Mouse (Mus musculus) erythroblast, embryonic 14.5 days (primary cell): ENCODE measurements around the gene 2210017I01Rik. TPM values are rescaled to one million over a fixed set of nuclear protein-coding genes. Genes with fewer than 3 reads are reported as not detected.

Experiments
- H3K27me3 ChIP-seq: 2 replicates; pipeline ENCODE4 v1.6.1; 2012; ENCODE audit warnings: inconsistent platforms; ENCODE audit not compliant: control insufficient read depth
- H3K36me3 ChIP-seq: 2 replicates; pipeline ENCODE4 v1.6.1; 2012; ENCODE audit warnings: mild to moderate bottlenecking, inconsistent platforms; ENCODE audit not compliant: control insufficient read depth
- H3K4me1 ChIP-seq: 2 replicates; pipeline ENCODE4 v1.6.1; 2012; ENCODE audit warnings: inconsistent platforms; ENCODE audit not compliant: control insufficient read depth
- H3K4me3 ChIP-seq: replicated peaks from 2 replicates; pipeline ENCODE3; 2012; ENCODE audit warnings: moderate library complexity, mild to moderate bottlenecking, inconsistent platforms
- H3K9me3 ChIP-seq: 2 replicates; pipeline ENCODE4 v1.6.1; 2012; ENCODE audit warnings: low read length, inconsistent platforms, mixed read lengths; ENCODE audit not compliant: control insufficient read depth
- GATA1 ChIP-seq: IDR thresholded peaks from 2 replicates; pipeline ENCODE4 v1.6.1; 2012; ENCODE audit warnings: low read length, inconsistent platforms, mixed read lengths
- TAL1 ChIP-seq: IDR thresholded peaks from 3 replicates; pipeline ENCODE4 v1.6.1; 2012; ENCODE audit warnings: low read length, inconsistent platforms, mixed read lengths
- polyA plus RNA-seq: library from polyadenylated mRNA; stranded (reverse); fragments of >175 nt; gene quantifications from 2 replicates; pipeline ENCODE4 v1.2.3, GENCODE M21; 2012

2210017I01Rik gene
- polyA plus RNA-seq: not detected in 2 replicates

GRCm38 (mm10) chr3:92607392-92607791 lies at the start of gene 2210017I01Rik:
TSS of gene 2210017I01Rik (minus strand) at chr3:92607492.
- Histone ChIP-seq H3K4me1 (no peaks in the 10 kb centered on the region), H3K4me3 (no peak within 1 kb of the TSS), H3K9me3 (no peaks in the 10 kb centered on the region), H3K27me3 (no peaks in the 10 kb centered on the region), H3K36me3 (no peaks in the 10 kb centered on the region)
- TF ChIP-seq GATA1 (no peak), TAL1 (no peak)

- no peaks in the 10 kb centered on the region for H3K36me3 ChIP-seq
- no peak within 1 kb of the TSS for H3K4me3 ChIP-seq
- no peaks in the 10 kb centered on the region for H3K4me1 ChIP-seq
- TF ChIP-seq TAL1 (no peak), GATA1 (no peak)
- H3K9me3 ChIP-seq: no peaks in the 10 kb centered on the region
- no peaks in the 10 kb centered on the region for H3K27me3 ChIP-seq
Observed at GRCm38 (mm10) chr3:92656826-92657225, 49.5 kb upstream of the 2210017I01Rik start, which contains the start of gene Lce1b. TSS of gene Lce1b (minus strand) at chr3:92656926.

- Histone ChIP-seq H3K9me3 (no peaks in the 10 kb centered on the region), H3K36me3 (no peaks in the 10 kb centered on the region), H3K4me1 (no peaks in the 10 kb centered on the region), H3K27me3 (no peaks in the 10 kb centered on the region), H3K4me3 (no peak within 1 kb of the TSS)
- TF ChIP-seq TAL1 (no peak), GATA1 (no peak)
Observed at GRCm38 (mm10) chr3:92648207-92648606, 40.9 kb upstream of the 2210017I01Rik start, which contains the start of gene Lce1a1. TSS of gene Lce1a1 (minus strand) at chr3:92648307.

- TF ChIP-seq GATA1 (no peak), TAL1 (no peak)
- H3K27me3 ChIP-seq: no peaks in the 10 kb centered on the region
- no peaks in the 10 kb centered on the region for H3K36me3 ChIP-seq
- H3K9me3 ChIP-seq: 0 out of 2 replicates have a peak, but pooled peaks cover 3% of the 10 kb centered on the region
- H3K4me3 ChIP-seq: no peak overlapping the region
- H3K4me1 ChIP-seq: no peaks in the 10 kb centered on the region
Observed at GRCm38 (mm10) chr3:92639854-92640253, 32.6 kb upstream of the 2210017I01Rik start.

- no peak for TF ChIP-seq GATA1
- TF ChIP-seq TAL1: no peak
- no peaks in the 10 kb centered on the region for H3K27me3 ChIP-seq
- 0 out of 2 replicates have a peak, but pooled peaks cover 3% of the 10 kb centered on the region for H3K9me3 ChIP-seq
- no peaks in the 10 kb centered on the region for H3K4me1 ChIP-seq
- H3K4me3 ChIP-seq: no peak overlapping the region
- H3K36me3 ChIP-seq: no peaks in the 10 kb centered on the region
Observed at GRCm38 (mm10) chr3:92638653-92638991, 31.3 kb upstream of the 2210017I01Rik start.

- H3K4me1 ChIP-seq: no peaks in the 10 kb centered on the region
- H3K27me3 ChIP-seq: no peaks in the 10 kb centered on the region
- no peak overlapping the region for H3K4me3 ChIP-seq
- TF ChIP-seq GATA1 (no peak), TAL1 (no peak)
- no peaks in the 10 kb centered on the region for H3K36me3 ChIP-seq
- 0 out of 2 replicates have a peak, but pooled peaks cover 3% of the 10 kb centered on the region for H3K9me3 ChIP-seq
Observed at GRCm38 (mm10) chr3:92637745-92638652, 30.7 kb upstream of the 2210017I01Rik start.

- Histone ChIP-seq H3K4me3 (no peak within 1 kb of the TSS), H3K27me3 (no peaks in the 10 kb centered on the region), H3K36me3 (no peaks in the 10 kb centered on the region), H3K9me3 (no peaks in the 10 kb centered on the region), H3K4me1 (no peaks in the 10 kb centered on the region)
- TF ChIP-seq TAL1: no peak
- no peak for TF ChIP-seq GATA1
Observed at GRCm38 (mm10) chr3:92621560-92621959, 14.3 kb upstream of the 2210017I01Rik start, which contains the start of gene Lce6a. TSS of gene Lce6a (minus strand) at chr3:92621660.

- TF ChIP-seq GATA1 (no peak), TAL1 (no peak)
- Histone ChIP-seq H3K9me3 (no peaks in the 10 kb centered on the region), H3K4me1 (no peaks in the 10 kb centered on the region), H3K36me3 (no peaks in the 10 kb centered on the region), H3K27me3 (no peaks in the 10 kb centered on the region), H3K4me3 (no peak overlapping the region)
Observed at GRCm38 (mm10) chr3:92609804-92610203, 2.5 kb upstream of the 2210017I01Rik start.

GRCm38 (mm10) chr3:92602169-92602568 lies 5.1 kb downstream of the 2210017I01Rik start:
- Histone ChIP-seq H3K36me3 (no peaks in the 10 kb centered on the region), H3K4me3 (no peak overlapping the region), H3K27me3 (no peaks in the 10 kb centered on the region), H3K4me1 (no peaks in the 10 kb centered on the region), H3K9me3 (no peaks in the 10 kb centered on the region)
- TF ChIP-seq GATA1: no peak
- TF ChIP-seq TAL1: no peak
